Mouse (Mus musculus): ENCODE measurements around the gene Efna1. TPM values are rescaled to one million over a fixed set of nuclear protein-coding genes. Genes with fewer than 3 reads are reported as not detected.

Gene Efna1
- polyA plus RNA-seq, 1 experiment = 5.3 TPM

- Histone ChIP-seq H3K4me1 (ENCODE audit: control insufficient read depth, insufficient read depth, insufficient read length) (peaks cover 17% of the 10 kb centered on the region; the same call in 1 of the 2 replicates), H3K27me3 (ENCODE audit: control insufficient read depth, insufficient read depth, low read length) (peaks cover 11% of the 10 kb centered on the region; the same call in 1 of the 2 replicates), H3K4me3 (ENCODE audit: extremely low read depth, insufficient read depth, insufficient read length) (peak overlapping the region; percentile 57; the same call in 1 of the 2 replicates), H3K27ac (ENCODE audit: insufficient read depth, low read length) (no peak overlapping the region), H3K36me3 (ENCODE audit: control insufficient read depth, insufficient read depth, low read length) (no peaks in the 10 kb centered on the region)
- no peak for DNase-seq (ENCODE audit: low read depth in 1 of 2, low spot score in 2 of 2)
- 2% methylated on average over 29 of the region's 29 CpGs for WGBS
- no peak for TF ChIP-seq CTCF (IDR thresholded peaks at IDR 0.05; ENCODE audit: extremely low read depth, insufficient read depth, insufficient read length, insufficient replicate concordance)
- no peak for TF ChIP-seq POLR2A (IDR thresholded peaks at IDR 0.05; ENCODE audit: low read depth, low read length)
Measured at GRCm38 (mm10) chr3:89280050-89280605, 814 bp downstream of the Efna1 start.

- TF ChIP-seq CTCF (IDR thresholded peaks at IDR 0.05; ENCODE audit: extremely low read depth, insufficient read depth, insufficient read length, insufficient replicate concordance) (no peak), POLR2A (IDR thresholded peaks at IDR 0.05; ENCODE audit: low read depth, low read length) (0 out of 2 replicates have a peak, but pooled peaks have one; percentile 10)
- DNase-seq (ENCODE audit: low read depth in 1 of 2, low spot score in 2 of 2) = peak in 1 of 2 experiments; percentile 69
- WGBS = 9% methylated on average over 35 of the region's 35 CpGs
- Histone ChIP-seq H3K4me1 (ENCODE audit: control insufficient read depth, insufficient read depth, insufficient read length) (peaks cover 14% of the 10 kb centered on the region; the same call in 1 of the 2 replicates), H3K27ac (ENCODE audit: insufficient read depth, low read length) (peak overlapping the region; percentile 31; the same call in 1 of the 2 replicates), H3K27me3 (ENCODE audit: control insufficient read depth, insufficient read depth, low read length) (peaks cover 11% of the 10 kb centered on the region; the same call in 1 of the 2 replicates), H3K4me3 (ENCODE audit: extremely low read depth, insufficient read depth, insufficient read length) (peak overlapping the region; percentile 57), H3K36me3 (ENCODE audit: control insufficient read depth, insufficient read depth, low read length) (no peaks in the 10 kb centered on the region)
Measured at GRCm38 (mm10) chr3:89279153-89279890, 1.6 kb downstream of the Efna1 start.

DNA sequence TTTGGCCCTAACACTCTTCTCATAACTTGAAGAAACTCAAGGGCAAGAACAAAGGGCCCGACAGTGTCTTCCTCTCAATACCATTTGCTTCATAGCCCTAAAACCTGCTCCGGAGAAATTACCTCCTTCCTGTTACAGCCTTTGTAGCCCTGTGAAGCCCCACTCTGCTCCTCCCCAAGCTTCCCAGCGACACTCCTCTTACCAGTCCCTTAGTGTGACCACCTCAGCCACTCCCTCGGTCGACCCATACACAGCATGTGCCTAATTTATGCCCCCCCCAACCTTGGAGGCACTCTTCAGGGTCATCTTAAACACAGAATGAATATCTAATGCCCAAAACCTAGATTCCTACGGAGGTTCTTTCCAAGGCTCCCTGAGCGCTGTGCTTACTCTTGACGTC lies 2.3 kb downstream of the Efna1 start:
- Histone ChIP-seq H3K4me3 (ENCODE audit: extremely low read depth, insufficient read depth, insufficient read length) (peak overlapping the region; percentile 57; the same call in 1 of the 2 replicates), H3K27ac (ENCODE audit: insufficient read depth, low read length) (no peak overlapping the region)
- no peak for DNase-seq (ENCODE audit: low read depth in 1 of 2, low spot score in 2 of 2)

DNA sequence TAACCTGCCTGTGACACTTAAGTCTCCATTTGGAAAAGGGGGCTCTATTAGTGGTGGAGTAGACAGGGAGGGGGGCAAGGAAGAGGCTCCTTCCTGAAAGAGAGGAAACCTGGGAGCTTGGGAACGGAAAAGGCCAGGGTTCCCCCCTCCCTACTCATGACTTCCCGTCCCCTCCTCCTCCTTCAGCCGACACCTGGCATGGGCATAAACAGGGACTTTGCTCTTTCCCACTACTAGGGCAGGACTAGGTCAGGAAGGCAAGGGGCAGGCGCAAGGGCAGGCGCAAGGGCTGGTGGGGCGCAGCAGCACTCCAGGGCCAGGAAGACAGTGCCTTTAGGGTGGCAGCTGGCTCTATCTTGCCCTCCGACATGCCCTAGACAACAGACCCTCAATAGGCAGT lies 2.8 kb downstream of the Efna1 start:
- peaks cover 14% of the 10 kb centered on the region; the same call in 1 of the 2 replicates for H3K4me1 ChIP-seq (ENCODE audit: control insufficient read depth, insufficient read depth, insufficient read length)
- H3K27me3 ChIP-seq (ENCODE audit: control insufficient read depth, insufficient read depth, low read length) = peaks cover 11% of the 10 kb centered on the region; the same call in 1 of the 2 replicates
- WGBS = 84% methylated on average over 7 of the region's 7 CpGs
- no peak overlapping the region for H3K27ac ChIP-seq (ENCODE audit: insufficient read depth, low read length)
- no peak overlapping the region for H3K4me3 ChIP-seq (ENCODE audit: extremely low read depth, insufficient read depth, insufficient read length)
- TF ChIP-seq CTCF (IDR thresholded peaks at IDR 0.05; ENCODE audit: extremely low read depth, insufficient read depth, insufficient read length, insufficient replicate concordance) (no peak), POLR2A (IDR thresholded peaks at IDR 0.05; ENCODE audit: low read depth, low read length) (no peak)
- DNase-seq (ENCODE audit: low read depth in 1 of 2, low spot score in 2 of 2) = no peak
- no peaks in the 10 kb centered on the region for H3K36me3 ChIP-seq (ENCODE audit: control insufficient read depth, insufficient read depth, low read length)

More for the DNA sequence above, 2.3 kb downstream of the Efna1 start:
- TF ChIP-seq CTCF (IDR thresholded peaks at IDR 0.05; ENCODE audit: extremely low read depth, insufficient read depth, insufficient read length, insufficient replicate concordance) (no peak), POLR2A (IDR thresholded peaks at IDR 0.05; ENCODE audit: low read depth, low read length) (no peak)
- Histone ChIP-seq H3K36me3 (ENCODE audit: control insufficient read depth, insufficient read depth, low read length) (no peaks in the 10 kb centered on the region), H3K4me1 (ENCODE audit: control insufficient read depth, insufficient read depth, insufficient read length) (peaks cover 14% of the 10 kb centered on the region; the same call in 1 of the 2 replicates), H3K27me3 (ENCODE audit: control insufficient read depth, insufficient read depth, low read length) (peaks cover 11% of the 10 kb centered on the region; the same call in 1 of the 2 replicates)
- 48% methylated on average over 8 of the region's 8 CpGs for WGBS

- peaks cover 11% of the 10 kb centered on the region; the same call in 1 of the 2 replicates for H3K27me3 ChIP-seq (ENCODE audit: control insufficient read depth, insufficient read depth, low read length)
- no peak for DNase-seq (ENCODE audit: low read depth in 1 of 2, low spot score in 2 of 2)
- H3K27ac ChIP-seq (ENCODE audit: insufficient read depth, low read length) = no peak overlapping the region
- H3K36me3 ChIP-seq (ENCODE audit: control insufficient read depth, insufficient read depth, low read length) = no peaks in the 10 kb centered on the region
- H3K4me1 ChIP-seq (ENCODE audit: control insufficient read depth, insufficient read depth, insufficient read length) = peaks cover 14% of the 10 kb centered on the region; the same call in 1 of the 2 replicates
- H3K4me3 ChIP-seq (ENCODE audit: extremely low read depth, insufficient read depth, insufficient read length) = no peak overlapping the region
- TF ChIP-seq CTCF (IDR thresholded peaks at IDR 0.05; ENCODE audit: extremely low read depth, insufficient read depth, insufficient read length, insufficient replicate concordance) (no peak), POLR2A (IDR thresholded peaks at IDR 0.05; ENCODE audit: low read depth, low read length) (no peak)
- WGBS = 73% methylated on average over 14 of the region's 14 CpGs
Measured at GRCm38 (mm10) chr3:89277281-89278021, 3.5 kb downstream of the Efna1 start.

- no peaks in the 10 kb centered on the region for H3K36me3 ChIP-seq (ENCODE audit: control insufficient read depth, insufficient read depth, low read length)
- H3K4me3 ChIP-seq (ENCODE audit: extremely low read depth, insufficient read depth, insufficient read length) = no peak overlapping the region
- peaks cover 9% of the 10 kb centered on the region; the same call in 1 of the 2 replicates for H3K4me1 ChIP-seq (ENCODE audit: control insufficient read depth, insufficient read depth, insufficient read length)
- TF ChIP-seq CTCF (IDR thresholded peaks at IDR 0.05; ENCODE audit: extremely low read depth, insufficient read depth, insufficient read length, insufficient replicate concordance) (no peak), POLR2A (IDR thresholded peaks at IDR 0.05; ENCODE audit: low read depth, low read length) (no peak)
- no peak overlapping the region for H3K27ac ChIP-seq (ENCODE audit: insufficient read depth, low read length)
- H3K27me3 ChIP-seq (ENCODE audit: control insufficient read depth, insufficient read depth, low read length) = peaks cover 11% of the 10 kb centered on the region; the same call in 1 of the 2 replicates
- DNase-seq (ENCODE audit: low read depth in 1 of 2, low spot score in 2 of 2) = no peak
- WGBS = 95% methylated on average over 13 of the region's 13 CpGs
Measured at GRCm38 (mm10) chr3:89276061-89276460, 4.9 kb downstream of the Efna1 start.
